ENCODE assay signal across 18 mouse cellular contexts in the genomic region with DNA sequence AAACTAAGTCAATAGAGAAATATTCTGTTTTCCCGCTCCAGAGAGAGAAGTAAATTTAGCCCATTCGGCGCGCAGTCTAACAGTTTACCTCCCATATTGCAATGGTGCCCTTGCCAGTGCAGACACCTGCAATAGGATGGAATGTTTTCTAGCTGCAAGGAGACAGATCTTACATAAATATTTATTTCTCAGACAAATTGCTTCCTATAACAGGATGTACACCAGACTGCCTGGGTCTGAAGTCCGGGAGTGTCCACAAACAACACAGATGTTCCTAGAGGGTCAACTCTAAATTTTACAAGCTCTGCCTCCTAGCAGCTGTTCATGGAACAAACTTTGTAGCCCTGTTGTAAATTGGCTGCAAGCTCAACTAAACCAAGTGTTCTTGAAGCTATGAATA.
"Had no signal": no experiment of that assay in that cellular context is flagged by ENCODE, and none has a peak within 500 bp of the region (broad histone marks: within the 10 kb centered on the region; RNA-seq: fewer than 3 reads in every experiment).

No protein-coding gene starts in this region.

- H3K4me3 ChIP-seq: liver, embryonic 13.5 days; midbrain, embryonic 12.5 days; midbrain, embryonic 15.5 days; neural tube, embryonic 12.5 days; neural tube, embryonic 15.5 days; stomach, embryonic 15.5 days had no signal

- H3K9ac ChIP-seq: liver, embryonic 13.5 days; midbrain, embryonic 12.5 days; midbrain, embryonic 15.5 days; neural tube, embryonic 12.5 days; neural tube, embryonic 15.5 days; stomach, embryonic 15.5 days had no signal

- H3K9me3 ChIP-seq: liver, embryonic 13.5 days; midbrain, embryonic 12.5 days; midbrain, embryonic 15.5 days; neural tube, embryonic 12.5 days; neural tube, embryonic 15.5 days; stomach, embryonic 15.5 days had no signal

- DNase-seq: kidney, adult 18-20 months; kidney, adult 9 months; kidney, postnatal 14 days; kidney, postnatal 4 days; left cerebral cortex, postnatal 4 days; liver, embryonic 13.5 days; retina, postnatal 1 day; right cerebral cortex, postnatal 25 days; spleen, adult 18-20 months; thymus, postnatal 25 days had no signal

- H3K4me1 ChIP-seq: liver, embryonic 13.5 days; midbrain, embryonic 12.5 days; midbrain, embryonic 15.5 days; neural tube, embryonic 12.5 days; neural tube, embryonic 15.5 days; stomach, embryonic 15.5 days had no signal

- ATAC-seq: hindbrain, postnatal 0 days; inflammation-experienced regulatory T-cells, adult 6 months; midbrain, embryonic 15.5 days had no signal

- H3K36me3 ChIP-seq: liver, embryonic 13.5 days; midbrain, embryonic 12.5 days; midbrain, embryonic 15.5 days; neural tube, embryonic 12.5 days; neural tube, embryonic 15.5 days; stomach, embryonic 15.5 days had no signal

- H3K27ac ChIP-seq: hindbrain, postnatal 0 days; liver, embryonic 13.5 days; macrophage; midbrain, embryonic 12.5 days; midbrain, embryonic 15.5 days; neural tube, embryonic 12.5 days; neural tube, embryonic 15.5 days; stomach, embryonic 15.5 days had no signal

- H3K4me2 ChIP-seq: liver, embryonic 13.5 days; midbrain, embryonic 12.5 days; midbrain, embryonic 15.5 days; neural tube, embryonic 12.5 days; neural tube, embryonic 15.5 days; stomach, embryonic 15.5 days had no signal

- H3K27me3 ChIP-seq: liver, embryonic 13.5 days; midbrain, embryonic 12.5 days; midbrain, embryonic 15.5 days; neural tube, embryonic 12.5 days; neural tube, embryonic 15.5 days; stomach, embryonic 15.5 days had no signal
